Comparison of ENCODE assay signal across 24 mouse cellular contexts in the genomic region with DNA sequence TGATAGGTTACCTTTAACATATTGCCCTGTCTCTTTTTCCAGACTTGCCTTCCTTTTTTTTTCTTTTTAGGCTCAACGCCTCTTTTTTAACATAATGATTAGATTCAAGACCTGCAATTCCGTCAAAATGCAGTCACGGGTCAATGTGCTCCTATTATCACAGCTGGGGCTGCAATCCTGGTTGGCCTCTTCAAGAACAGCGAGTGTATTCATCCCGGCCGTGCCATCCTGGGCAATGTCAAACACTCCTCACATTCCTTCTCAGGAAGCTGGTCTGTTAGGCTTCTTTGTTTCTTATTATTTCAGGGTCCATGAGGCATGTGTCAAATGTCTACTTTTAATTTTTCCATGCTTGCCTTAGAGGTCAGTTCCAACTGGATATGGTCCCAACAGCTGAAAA.
A peak's percentile ranks its signal among the peaks of the same experiment; 100 is the strongest.
DNase-seq lines count a peak whose midpoint lies in the region; ATAC-seq and TF ChIP-seq lines count a peak whose summit lies in the region.
"Had no signal": no experiment of that assay in that cellular context is flagged by ENCODE, and none has a peak within 500 bp of the region (broad histone marks: within the 10 kb centered on the region; RNA-seq: fewer than 3 reads in every experiment).

No protein-coding gene starts in this region.

- H3K27me3 ChIP-seq in heart, embryonic 10.5 days (ENCODE audit: insufficient read depth, poor library complexity, severe bottlenecking), result no peaks in the 10 kb centered on the region
- H3K27me3 ChIP-seq in lung, embryonic 14.5 days (ENCODE audit: insufficient read depth, low read length), result no peaks in the 10 kb centered on the region
- H3K27me3 ChIP-seq in lung, postnatal 0 days (replicated peaks; ENCODE audit: insufficient read depth, low read length), result no peaks in the 10 kb centered on the region
- no peaks in the 10 kb centered on the region for H3K27me3 ChIP-seq in embryonic facial prominence, embryonic 13.5 days
- H3K27me3 ChIP-seq: CH12.LX; embryonic facial prominence, embryonic 12.5 days; neural tube, embryonic 13.5 days had no signal

- H3K9me3 ChIP-seq in heart, embryonic 10.5 days, result no peaks in the 10 kb centered on the region
- H3K9me3 ChIP-seq in lung, embryonic 14.5 days (ENCODE audit: low read depth, low read length), result no peaks in the 10 kb centered on the region
- H3K9me3 ChIP-seq in lung, postnatal 0 days (ENCODE audit: low read length), result no peaks in the 10 kb centered on the region
- H3K9me3 ChIP-seq in embryonic facial prominence, embryonic 13.5 days, result no peaks in the 10 kb centered on the region
- H3K9me3 ChIP-seq: embryonic facial prominence, embryonic 12.5 days; midbrain, embryonic 10.5 days; neural tube, embryonic 13.5 days had no signal

- TF ChIP-seq CTCF in lung, embryonic 14.5 days (IDR thresholded peaks at IDR 0.05; ENCODE audit: low read depth), result no peak
- no peak for TF ChIP-seq CTCF in lung, postnatal 0 days (IDR thresholded peaks at IDR 0.05)

- no peaks in the 10 kb centered on the region for H3K36me3 ChIP-seq in heart, embryonic 10.5 days
- H3K36me3 ChIP-seq in lung, embryonic 14.5 days (ENCODE audit: insufficient read depth), result no peaks in the 10 kb centered on the region
- H3K36me3 ChIP-seq in lung, postnatal 0 days (ENCODE audit: insufficient read depth, low read length), result no peaks in the 10 kb centered on the region
- no peaks in the 10 kb centered on the region for H3K36me3 ChIP-seq in embryonic facial prominence, embryonic 13.5 days
- H3K36me3 ChIP-seq: embryonic facial prominence, embryonic 12.5 days; midbrain, embryonic 10.5 days; neural tube, embryonic 13.5 days had no signal

- WGBS in heart, embryonic 10.5 days, result 41% methylated on average over 6 of the region's 6 CpGs
- WGBS in lung, embryonic 14.5 days, result 42% methylated on average over 6 of the region's 6 CpGs
- WGBS in lung, postnatal 0 days, result 43% methylated on average over 6 of the region's 6 CpGs
- 27% methylated on average over 6 of the region's 6 CpGs for WGBS in embryonic facial prominence, embryonic 13.5 days

- TF ChIP-seq EP300 in lung, postnatal 0 days (IDR thresholded peaks at IDR 0.05), result no peak

- no peak overlapping the region for H3K27ac ChIP-seq in heart, embryonic 10.5 days
- H3K27ac ChIP-seq in lung, embryonic 14.5 days (ENCODE audit: low read depth), result peak overlapping the region; percentile 30; the same call in 1 of the 2 replicates
- no peak overlapping the region for H3K27ac ChIP-seq in lung, postnatal 0 days (ENCODE audit: low read length)
- no peak overlapping the region for H3K27ac ChIP-seq in embryonic facial prominence, embryonic 13.5 days
- H3K27ac ChIP-seq: embryonic facial prominence, embryonic 12.5 days; heart, adult 2 months; left cerebral cortex, adult 2 months; midbrain, embryonic 10.5 days; neural tube, embryonic 13.5 days had no signal

- intact Hi-C loops in heart, postnatal 25 days (cut with DNase I), result no loop called here

- peak; percentile 76 for DNase-seq in heart, embryonic 10.5 days (ENCODE audit: low spot score)
- DNase-seq in heart, postnatal 25 days (ENCODE audit: low spot score), result no peak
- no peak for DNase-seq in lung, embryonic 14.5 days
- DNase-seq in lung, postnatal 0 days (ENCODE audit: low spot score), result no peak
- no peak for DNase-seq in frontal cortex, postnatal 25 days (ENCODE audit: low spot score in 2 of 2)
- DNase-seq in adrenal gland, adult (ENCODE audit: inconsistent age in 2 of 2, low spot score in 1 of 2), result no peak
- DNase-seq: adrenal gland, postnatal 25 days; cerebellum, adult 11-12 months; cerebellum, postnatal 14 days; gastrocnemius, postnatal 14 days; heart, adult 2 months; heart, postnatal 14 days; kidney, adult 9 months; kidney, postnatal 36 days; lung, adult 2 months; lung, postnatal 4 days; thymus, postnatal 25 days had no signal

- no peak overlapping the region for H3K4me3 ChIP-seq in heart, embryonic 10.5 days
- H3K4me3 ChIP-seq in lung, embryonic 14.5 days (ENCODE audit: low read depth, low read length), result no peak overlapping the region
- H3K4me3 ChIP-seq in lung, postnatal 0 days (ENCODE audit: low read depth, low read length), result no peak overlapping the region
- no peak overlapping the region for H3K4me3 ChIP-seq in embryonic facial prominence, embryonic 13.5 days
- H3K4me3 ChIP-seq: embryonic facial prominence, embryonic 12.5 days; heart, adult 2 months; left cerebral cortex, adult 2 months; midbrain, embryonic 10.5 days; neural tube, embryonic 13.5 days had no signal

- ATAC-seq in lung, embryonic 14.5 days (ENCODE audit: insufficient read depth), result no peak
- no peak for ATAC-seq in lung, postnatal 0 days
- ATAC-seq in embryonic facial prominence, embryonic 13.5 days (ENCODE audit: insufficient number of reproducible peaks, insufficient read depth, low FRiP score, low TSS enrichment, low read depth), result no peak

- H3K4me1 ChIP-seq in heart, embryonic 10.5 days, result no peaks in the 10 kb centered on the region
- H3K4me1 ChIP-seq in lung, embryonic 14.5 days (ENCODE audit: insufficient read depth), result no peaks in the 10 kb centered on the region
- H3K4me1 ChIP-seq in lung, postnatal 0 days (ENCODE audit: insufficient read depth, low read depth, low read length), result no peaks in the 10 kb centered on the region
- H3K4me1 ChIP-seq in embryonic facial prominence, embryonic 13.5 days, result peaks cover 9% of the 10 kb centered on the region; the same call in 1 of the 2 replicates
- H3K4me1 ChIP-seq: neural tube, embryonic 13.5 days had no signal

- H3K9ac ChIP-seq in lung, embryonic 14.5 days, result no peak overlapping the region
- H3K9ac ChIP-seq in lung, postnatal 0 days (replicated peaks; ENCODE audit: low read depth), result no peak overlapping the region
- no peak overlapping the region for H3K9ac ChIP-seq in embryonic facial prominence, embryonic 13.5 days
- H3K9ac ChIP-seq: embryonic facial prominence, embryonic 12.5 days; neural tube, embryonic 13.5 days had no signal

- no peak overlapping the region for H3K4me2 ChIP-seq in lung, embryonic 14.5 days
- H3K4me2 ChIP-seq in lung, postnatal 0 days (replicated peaks; ENCODE audit: low read depth, low read length), result no peak overlapping the region
- H3K4me2 ChIP-seq in embryonic facial prominence, embryonic 13.5 days, result peak overlapping the region; percentile 3; the same call in 1 of the 2 replicates
- H3K4me2 ChIP-seq: embryonic facial prominence, embryonic 12.5 days; liver, embryonic 11.5 days; neural tube, embryonic 13.5 days had no signal
